Mouse (Mus musculus) MEL (cell line): Measurements from ENCODE around the gene Slc5a6. TPM values are rescaled to one million over a fixed set of nuclear protein-coding genes. Genes with fewer than 3 reads are reported as not detected.

Experiments
- DNase-seq: peaks from one replicate; pipeline ENCODE4 v3.0.0; 2011; ENCODE audit warnings: low read depth, low spot score
- H3K27ac ChIP-seq: 2 replicates; pipeline ENCODE4 v1.5.1; 2012; ENCODE audit warnings: low read depth, mild to moderate bottlenecking, control low read depth, low read length, moderate library complexity; ENCODE audit not compliant: control insufficient read depth
- H3K27me3 ChIP-seq, 2 experiments: fragments of 150-350 bp in 1 of 2; sonication (generic) in 1 of 2; 2 replicates each; pipeline ENCODE4 v1.6.1; 2012; ENCODE audit warnings: low read length in 2 of 2, mild to moderate bottlenecking in 2 of 2, improper control_type of control experiment in 1 of 2, moderate library complexity in 1 of 2; ENCODE audit not compliant: insufficient read depth in 2 of 2, control insufficient read depth in 1 of 2
- H3K36me3 ChIP-seq, 2 experiments: 2 replicates each; pipeline ENCODE4 v1.6.1; 2012 to 2014; ENCODE audit warnings: low read length in 2 of 2, improper control_type of control experiment in 1 of 2, inconsistent platforms in 1 of 2, mild to moderate bottlenecking in 1 of 2; ENCODE audit not compliant: insufficient read depth in 2 of 2, control insufficient read depth in 1 of 2
- H3K4me1 ChIP-seq, 2 experiments: fragments of 150-350 bp in 1 of 2; sonication (generic) in 1 of 2; 2 replicates each; pipeline ENCODE4 v1.6.1; 2012; ENCODE audit warnings: low read length in 2 of 2, improper control_type of control experiment in 1 of 2, mild to moderate bottlenecking in 1 of 2; ENCODE audit not compliant: insufficient read depth in 2 of 2, control insufficient read depth in 1 of 2
- H3K4me3 ChIP-seq, 2 experiments: fragments of 150-350 bp in 1 of 2; sonication (generic) in 1 of 2; 2 replicates each; pipeline ENCODE4 v1.5.1; 2012; ENCODE audit warnings: low read depth in 2 of 2, low read length in 2 of 2, mild to moderate bottlenecking in 2 of 2, moderate library complexity in 2 of 2, control low read depth in 1 of 2, improper control_type of control experiment in 1 of 2; ENCODE audit not compliant: control insufficient read depth in 1 of 2, insufficient read depth in 1 of 2
- H3K79me2 ChIP-seq: 2 replicates; pipeline ENCODE4 v1.6.1; 2012; ENCODE audit warnings: mild to moderate bottlenecking, low read length, moderate library complexity; ENCODE audit not compliant: control insufficient read depth, poor library complexity, insufficient read depth
- H3K9ac ChIP-seq: 2 replicates; pipeline ENCODE4 v1.6.1; 2012; ENCODE audit warnings: low read depth, mild to moderate bottlenecking, control low read depth, low read length, moderate library complexity; ENCODE audit not compliant: control insufficient read depth, poor library complexity, severe bottlenecking
- H3K9me3 ChIP-seq: fragments of 150-350 bp; sonication (generic); replicated peaks from 2 replicates; pipeline ENCODE4 v1.6.1; 2012; ENCODE audit warnings: mild to moderate bottlenecking, low read length, improper control_type of control experiment, moderate library complexity; ENCODE audit not compliant: insufficient read depth
- BHLHE40 ChIP-seq: IDR thresholded peaks from 2 replicates; pipeline ENCODE4 v1.6.1; 2012; ENCODE audit warnings: low read depth, mild to moderate bottlenecking, inconsistent platforms, low read length, improper control_type of control experiment, borderline replicate concordance
- CHD1 ChIP-seq: IDR thresholded peaks from 2 replicates; pipeline ENCODE4 v1.6.1; 2012; ENCODE audit warnings: low read depth, mild to moderate bottlenecking, inconsistent platforms, low read length, improper control_type of control experiment
- CHD2 ChIP-seq: IDR thresholded peaks from 2 replicates; pipeline ENCODE4 v1.6.1; 2011; ENCODE audit warnings: low read length, improper control_type of control experiment
- CTCF ChIP-seq, 3 experiments: IDR thresholded peaks in 2 of 3; conservative IDR thresholded peaks in 1 of 3; 2 replicates each; pipeline ENCODE4 v1.5.1; 2011 to 2012; ENCODE audit warnings: low read length in 3 of 3, low read depth in 2 of 3, mild to moderate bottlenecking in 2 of 3, improper control_type of control experiment in 1 of 3, inconsistent platforms in 1 of 3, mixed read lengths in 1 of 3, moderate library complexity in 1 of 3; ENCODE audit not compliant: control insufficient read depth in 1 of 3, insufficient read depth in 1 of 3, poor library complexity in 1 of 3, severe bottlenecking in 1 of 3
- E2F4 ChIP-seq: IDR thresholded peaks from 2 replicates; pipeline ENCODE4 v1.6.1; 2011; ENCODE audit warnings: low read depth, low read length, improper control_type of control experiment, borderline replicate concordance
- EP300 ChIP-seq, 2 experiments: IDR thresholded peaks; 2 replicates each; pipeline ENCODE4 v1.6.1; 2011; ENCODE audit warnings: improper control_type of control experiment in 2 of 2, low read length in 2 of 2, low read depth in 1 of 2, mild to moderate bottlenecking in 1 of 2
- ETS1 ChIP-seq: IDR thresholded peaks from 2 replicates; pipeline ENCODE4 v1.6.1; 2012; ENCODE audit warnings: low read depth, mild to moderate bottlenecking, inconsistent platforms, low read length, improper control_type of control experiment, moderate library complexity
- GATA1 ChIP-seq: IDR thresholded peaks from 2 replicates; pipeline ENCODE4 v1.6.1; 2011; ENCODE audit warnings: low read depth, low read length, improper control_type of control experiment
- KAT2A ChIP-seq: conservative IDR thresholded peaks from 2 replicates; pipeline ENCODE4 v1.6.1; 2012; ENCODE audit warnings: low read depth, low read length, improper control_type of control experiment, inconsistent platforms
- MAFK ChIP-seq: IDR thresholded peaks from 2 replicates; pipeline ENCODE4 v1.6.1; 2011; ENCODE audit warnings: low read depth, mild to moderate bottlenecking, low read length, improper control_type of control experiment, borderline replicate concordance
- MAX ChIP-seq: IDR thresholded peaks from 2 replicates; pipeline ENCODE4 v1.6.1; 2011; ENCODE audit warnings: low read length, improper control_type of control experiment
- MEF2A ChIP-seq: IDR thresholded peaks from 2 replicates; pipeline ENCODE4 v1.6.1; 2014; ENCODE audit warnings: low read depth, mild to moderate bottlenecking, inconsistent platforms, low read length, improper control_type of control experiment; ENCODE audit not compliant: poor library complexity, insufficient replicate concordance, severe bottlenecking; ENCODE audit errors: extremely low read depth
- MYC ChIP-seq: IDR thresholded peaks from 2 replicates; pipeline ENCODE4 v1.6.1; 2011; ENCODE audit warnings: low read depth, mild to moderate bottlenecking, low read length, improper control_type of control experiment, moderate library complexity
- POLR2AphosphoS2 ChIP-seq: IDR thresholded peaks from 2 replicates; pipeline ENCODE4 v1.6.1; 2011; ENCODE audit warnings: low read length, improper control_type of control experiment
- POLR2AphosphoS5 ChIP-seq: IDR thresholded peaks from 2 replicates; pipeline ENCODE4 v1.6.1; 2012; ENCODE audit warnings: low read depth, borderline replicate concordance, mild to moderate bottlenecking, inconsistent platforms, low read length, moderate library complexity, mixed read lengths
- RCOR1 ChIP-seq: IDR thresholded peaks from 2 replicates; pipeline ENCODE4 v1.6.1; 2012; ENCODE audit warnings: low read depth, mild to moderate bottlenecking, inconsistent platforms, low read length, improper control_type of control experiment
- SIN3A ChIP-seq: IDR thresholded peaks from 2 replicates; pipeline ENCODE4 v1.6.1; 2012; ENCODE audit warnings: low read length, improper control_type of control experiment, inconsistent platforms
- TBP ChIP-seq: IDR thresholded peaks from 2 replicates; pipeline ENCODE4 v1.8.0; 2011; ENCODE audit warnings: low read depth, low read length, improper control_type of control experiment
- UBTF ChIP-seq: IDR thresholded peaks from 2 replicates; pipeline ENCODE4 v1.6.1; 2012; ENCODE audit warnings: low read depth, mild to moderate bottlenecking, inconsistent platforms, low read length, improper control_type of control experiment, moderate library complexity, borderline replicate concordance; ENCODE audit not compliant: insufficient read depth
- USF2 ChIP-seq, 2 experiments: IDR thresholded peaks; 2 replicates each; pipeline ENCODE4 v1.6.1; 2011 to 2012; ENCODE audit warnings: improper control_type of control experiment in 2 of 2, low read length in 2 of 2, borderline replicate concordance in 1 of 2, inconsistent platforms in 1 of 2, low read depth in 1 of 2, mild to moderate bottlenecking in 1 of 2; ENCODE audit not compliant: insufficient read depth in 1 of 2
- ZC3H11A ChIP-seq: IDR thresholded peaks from 2 replicates; pipeline ENCODE4 v1.6.1; 2012; ENCODE audit warnings: low read depth, mild to moderate bottlenecking, inconsistent platforms, low read length, improper control_type of control experiment
- ZMIZ1 ChIP-seq: IDR thresholded peaks from 2 replicates; pipeline ENCODE4 v1.6.1; 2012; ENCODE audit warnings: low read depth, mild to moderate bottlenecking, inconsistent platforms, low read length, improper control_type of control experiment, moderate library complexity
- ZNF384 ChIP-seq: IDR thresholded peaks from 2 replicates; pipeline ENCODE4 v1.6.1; 2012; ENCODE audit warnings: low read depth, mild to moderate bottlenecking, inconsistent platforms, low read length, improper control_type of control experiment
- polyA plus RNA-seq, 2 experiments: library from polyadenylated mRNA; stranded (reverse) in 1 of 2; unstranded in 1 of 2; fragments of >175 nt in 1 of 2; fragments of >200 nt in 1 of 2; gene quantifications; 2 replicates each; pipeline versions ENCODE4 v1.2.1 to v1.2.4; 2012; ENCODE audit warnings: low replicate concordance in 2 of 2, low read depth in 1 of 2; ENCODE audit not compliant: insufficient read length in 2 of 2, insufficient read depth in 1 of 2, missing spikeins in 1 of 2
- total RNA-seq: library from RNA; depleted of rRNA; stranded (reverse); fragments of 300-350 nt; gene quantifications from 2 replicates; pipeline ENCODE4 v1.2.3, GENCODE M21; 2012

The Slc5a6 gene
- total and polyA plus RNA-seq, 3 experiments = 34.5 to 41.7 TPM; not detected in 1

DNA sequence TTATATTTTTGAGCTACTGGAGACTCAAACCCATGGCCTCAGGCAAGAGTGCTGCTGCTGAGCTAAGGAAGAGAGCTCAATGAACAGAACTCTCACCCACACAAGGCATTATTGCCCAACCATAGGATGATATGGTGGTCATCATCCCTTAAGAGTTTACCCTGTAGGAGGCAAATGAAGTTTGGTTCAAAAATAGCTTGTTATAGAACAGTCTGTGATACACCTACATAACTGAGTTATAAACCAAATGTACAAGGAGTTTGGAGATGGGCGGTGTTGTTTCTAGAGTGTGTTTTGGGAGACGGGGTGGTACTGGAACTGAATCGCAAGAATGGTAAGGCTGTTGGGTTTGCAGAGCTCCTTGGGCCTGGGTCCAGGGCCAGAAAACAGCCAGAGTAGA, 21.1 kb upstream of the Slc5a6 start:
- H3K9me3 ChIP-seq = no peaks in the 10 kb centered on the region
- peaks cover 0 to 27% of the 10 kb centered on the region in 2 experiments; a peak in 2 of 4 replicates for H3K36me3 ChIP-seq
- no peak overlapping the region for H3K9ac ChIP-seq
- TF ChIP-seq CHD2 (no peak), BHLHE40 (no peak), KAT2A (no peak), MAFK (no peak), EP300 (IDR thresholded peaks at IDR 0.05; ENCODE audit: low read depth in 1 of 2, low read length in 2 of 2) (no peak), TBP (no peak), POLR2AphosphoS5 (no peak), POLR2AphosphoS2 (no peak), USF2 (IDR thresholded peaks at IDR 0.05; ENCODE audit: borderline replicate concordance in 1 of 2, insufficient read depth in 1 of 2, low read depth in 1 of 2, low read length in 2 of 2) (no peak), CTCF (IDR thresholded peaks at IDR 0.05 in 2 of 3, conservative IDR thresholded peaks at IDR 0.05 in 1 of 3; ENCODE audit: control insufficient read depth in 1 of 3, insufficient read depth in 1 of 3, low read depth in 2 of 3, low read length in 3 of 3, poor library complexity in 1 of 3, severe bottlenecking in 1 of 3) (no peak), UBTF (no peak), RCOR1 (no peak)
- no peaks in the 10 kb centered on the region for H3K27me3 ChIP-seq
- no peaks in the 10 kb centered on the region for H3K4me1 ChIP-seq
- H3K79me2 ChIP-seq = no peaks in the 10 kb centered on the region
- DNase-seq = no peak
- no peak overlapping the region for H3K4me3 ChIP-seq
- H3K27ac ChIP-seq = no peak overlapping the region

DNA sequence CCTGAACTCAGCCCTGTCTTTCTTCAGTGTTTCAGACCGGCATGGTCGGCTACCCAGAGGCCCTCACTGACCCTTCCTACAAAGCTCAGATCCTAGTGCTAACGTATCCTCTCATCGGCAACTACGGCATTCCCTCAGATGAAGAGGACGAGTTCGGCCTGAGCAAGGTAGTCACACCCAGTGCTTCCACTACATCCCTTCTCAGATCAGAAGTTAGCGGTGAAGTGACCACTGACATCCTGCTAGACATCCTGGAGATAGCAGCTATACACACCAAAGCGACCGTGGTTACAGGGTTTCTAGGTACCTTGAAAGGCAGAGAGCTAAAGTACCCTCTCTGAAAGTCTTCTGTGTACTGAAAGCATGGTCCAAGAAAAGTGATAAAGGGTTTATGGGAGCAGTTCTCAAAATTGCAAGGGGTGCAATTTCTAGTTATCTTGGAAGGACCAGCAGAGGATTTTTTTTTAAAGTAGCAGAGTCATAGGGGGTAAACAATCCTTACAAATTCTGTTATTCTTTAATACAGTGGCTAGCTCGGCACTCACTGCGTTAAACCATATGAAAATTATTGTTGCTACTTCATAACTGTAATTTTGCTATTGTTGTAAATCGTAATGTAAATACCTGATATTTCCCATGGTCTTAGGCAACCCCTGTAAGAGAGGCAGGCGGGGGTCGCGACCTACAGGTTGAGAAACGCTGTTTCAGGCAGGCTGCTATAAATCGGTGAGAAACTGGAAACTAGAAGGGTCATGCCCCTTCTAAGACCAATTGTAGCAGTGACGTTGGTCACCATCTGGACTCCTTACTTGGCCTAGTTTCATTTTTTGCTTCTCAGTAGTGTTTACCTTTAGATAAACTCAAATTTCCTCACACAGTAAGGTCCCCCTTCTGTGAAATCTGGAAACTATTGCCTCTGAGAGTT, 6.8 kb upstream of the Slc5a6 start:
- H3K9ac ChIP-seq = peak overlapping the region; percentile 94
- peaks cover 5 to 16% of the 10 kb centered on the region in 2 experiments for H3K4me1 ChIP-seq
- H3K9me3 ChIP-seq = no peaks in the 10 kb centered on the region
- peak; percentile 67 for DNase-seq
- peak; percentile 75 for TF ChIP-seq MYC
- TF ChIP-seq BHLHE40 = 0 out of 2 replicates have a peak, but pooled peaks have one; percentile 21
- TF ChIP-seq CHD1 = peak; percentile 78; the same call in 1 of the 2 replicates
- TF ChIP-seq EP300 (IDR thresholded peaks at IDR 0.05; ENCODE audit: low read depth in 1 of 2, low read length in 2 of 2) = peak in 1 of 2 experiments; percentile 33; a peak in 2 of 4 replicates
- TF ChIP-seq ZMIZ1 = peak; percentile 71; the same call in 1 of the 2 replicates
- TF ChIP-seq KAT2A = peak; percentile 31; the same call in 1 of the 2 replicates
- TF ChIP-seq MAFK = peak; percentile 95
- TF ChIP-seq MEF2A = no peak
- peak; percentile 52 for TF ChIP-seq GATA1
- TF ChIP-seq E2F4 = no peak
- no peak for TF ChIP-seq UBTF
- TF ChIP-seq ZNF384 = peak; percentile 76
- TF ChIP-seq MAX = peak; percentile 70; the same call in 1 of the 2 replicates
- TF ChIP-seq USF2 (IDR thresholded peaks at IDR 0.05; ENCODE audit: borderline replicate concordance in 1 of 2, insufficient read depth in 1 of 2, low read depth in 1 of 2, low read length in 2 of 2) = no peak
- TF ChIP-seq ZC3H11A = no peak
- TF ChIP-seq CHD2 = no peak
- TF ChIP-seq POLR2AphosphoS2 = no peak
- peak; percentile 59 for TF ChIP-seq SIN3A
- peak; percentile 50; the same call in 1 of the 2 replicates for TF ChIP-seq ETS1
- no peak; the same call in 1 of the 2 replicates for TF ChIP-seq TBP
- no peaks in the 10 kb centered on the region for H3K27me3 ChIP-seq
- peak overlapping the region; percentile 92 to 93 for H3K4me3 ChIP-seq
- H3K79me2 ChIP-seq = peaks cover 32% of the 10 kb centered on the region
- peaks cover 15 to 17% of the 10 kb centered on the region in 2 experiments for H3K36me3 ChIP-seq
- peak overlapping the region; percentile 65 for H3K27ac ChIP-seq
